Mouse (Mus musculus): ENCODE measurements around the gene Ncf4.

DNA sequence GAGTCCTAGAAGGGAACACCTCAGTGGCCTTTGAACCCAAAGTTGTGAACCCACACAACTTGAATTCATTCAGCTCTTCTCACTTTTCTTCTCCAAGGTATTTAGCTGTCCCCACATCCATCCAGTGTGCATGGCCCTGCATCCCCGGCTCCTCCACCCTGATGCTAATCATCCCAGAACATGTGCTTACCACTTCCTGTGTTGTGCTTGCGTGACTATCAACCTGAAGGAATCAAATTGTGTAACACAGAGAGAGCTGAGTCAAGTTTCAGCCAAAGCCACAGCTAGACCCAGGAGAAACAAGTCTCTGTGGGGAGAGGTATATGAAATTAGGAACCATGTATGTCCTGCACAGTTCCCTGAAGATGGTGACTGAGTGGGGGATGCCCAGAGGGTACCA is 33.7 kb downstream of the Ncf4 start:
- no peak for TF ChIP-seq EP300 (IDR thresholded peaks at IDR 0.05; ENCODE audit: insufficient read depth, low read depth, low read length)
- no peak for TF ChIP-seq CTCF (IDR thresholded peaks at IDR 0.05)
- no peak for TF ChIP-seq POLR2A (IDR thresholded peaks at IDR 0.05; ENCODE audit: insufficient read depth, low read depth, low read length)
